Mouse (Mus musculus): ENCODE measurements around the gene Rhd.

GRCm38 (mm10) chr4:134853637-134854485 lies 10.5 kb upstream of the Rhd start:
- TF ChIP-seq TAL1 (conservative IDR thresholded peaks at IDR 0.05; ENCODE audit: low read depth, low read length) = no peak
- no peak for TF ChIP-seq CTCF (IDR thresholded peaks at IDR 0.05; ENCODE audit: low read depth, low read length)
- no peak for TF ChIP-seq GATA1 (IDR thresholded peaks at IDR 0.05; ENCODE audit: borderline replicate concordance, low read length)
- TF ChIP-seq GATA2 (IDR thresholded peaks at IDR 0.05; ENCODE audit: borderline replicate concordance, low read depth, low read length) = no peak
- TF ChIP-seq POLR2AphosphoS5 (IDR thresholded peaks at IDR 0.05; ENCODE audit: insufficient replicate concordance, low read depth, low read length) = peak; percentile 70; the same call in 1 of the 2 replicates

Measured in G1E (cell line).